Mouse (Mus musculus): ENCODE data around the gene Pnmt. TPM values are rescaled to one million over a fixed set of nuclear protein-coding genes. Genes with fewer than 3 reads are reported as not detected.

Gene Pnmt
- polyA plus RNA-seq, 1 experiment: not detected

DNA sequence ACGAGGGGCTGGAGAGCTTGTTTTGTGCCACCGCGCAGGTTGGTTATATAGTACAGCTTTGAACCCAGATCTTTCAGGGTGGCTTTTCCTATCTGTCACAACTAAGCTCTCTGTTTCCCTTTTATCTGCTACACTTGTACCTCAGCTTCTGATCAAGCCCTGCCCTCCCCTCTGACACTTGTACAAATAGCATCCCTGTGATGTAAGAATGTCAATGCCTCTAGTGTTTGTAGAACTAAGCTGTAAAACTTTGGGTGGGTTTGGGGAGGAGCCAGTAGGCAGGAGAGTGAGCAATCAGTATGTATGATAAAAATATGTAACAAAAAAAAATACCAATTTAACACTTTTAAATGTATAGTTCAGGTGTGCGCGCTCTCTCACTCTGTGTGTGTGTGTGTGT is 21.8 kb upstream of the Pnmt start:
- TF ChIP-seq POLR2A (IDR thresholded peaks at IDR 0.05; ENCODE audit: borderline replicate concordance, control insufficient read depth, low read depth, low read length) (no peak), CTCF (IDR thresholded peaks at IDR 0.05; ENCODE audit: control insufficient read depth, insufficient read depth, low read length) (no peak)
- peaks cover 11% of the 10 kb centered on the region for H3K4me1 ChIP-seq (ENCODE audit: control insufficient read depth, insufficient read depth, low read length)
- WGBS: 97% methylated on average over 5 of the region's 5 CpGs
- H3K27ac ChIP-seq (ENCODE audit: control insufficient read depth, insufficient read depth, low read depth, low read length, poor library complexity): no peak overlapping the region
- H3K4me3 ChIP-seq (replicated peaks; ENCODE audit: control insufficient read depth, low read depth, low read length): no peak overlapping the region

DNA sequence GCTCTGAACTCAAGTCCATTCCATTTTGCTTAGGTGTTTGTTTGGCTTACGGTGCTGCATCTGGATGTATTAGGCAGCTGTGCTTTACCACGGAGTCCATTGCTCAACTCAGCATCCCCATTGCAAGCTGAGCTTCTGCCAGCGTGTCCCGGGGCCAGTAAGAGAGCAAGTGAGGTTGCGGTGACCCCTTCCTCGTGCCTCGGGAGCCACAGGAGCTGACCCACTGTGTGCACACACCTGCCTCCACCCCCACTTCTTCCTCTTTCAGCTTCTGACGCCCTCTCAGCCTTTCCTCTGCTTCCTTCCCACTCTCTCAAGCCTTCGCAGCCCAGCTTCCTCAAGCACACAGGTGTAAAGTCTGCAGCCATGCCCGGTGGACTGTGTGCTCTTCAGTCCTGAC is 20.0 kb upstream of the Pnmt start:
- WGBS: 18% methylated on average over 10 of the region's 10 CpGs
- no peak overlapping the region for H3K4me3 ChIP-seq (replicated peaks; ENCODE audit: control insufficient read depth, low read depth, low read length)
- H3K4me1 ChIP-seq (ENCODE audit: control insufficient read depth, insufficient read depth, low read length): peaks cover 7% of the 10 kb centered on the region
- no peak overlapping the region for H3K27ac ChIP-seq (ENCODE audit: control insufficient read depth, insufficient read depth, low read depth, low read length, poor library complexity)
- TF ChIP-seq CTCF (IDR thresholded peaks at IDR 0.05; ENCODE audit: control insufficient read depth, insufficient read depth, low read length): no peak

DNA sequence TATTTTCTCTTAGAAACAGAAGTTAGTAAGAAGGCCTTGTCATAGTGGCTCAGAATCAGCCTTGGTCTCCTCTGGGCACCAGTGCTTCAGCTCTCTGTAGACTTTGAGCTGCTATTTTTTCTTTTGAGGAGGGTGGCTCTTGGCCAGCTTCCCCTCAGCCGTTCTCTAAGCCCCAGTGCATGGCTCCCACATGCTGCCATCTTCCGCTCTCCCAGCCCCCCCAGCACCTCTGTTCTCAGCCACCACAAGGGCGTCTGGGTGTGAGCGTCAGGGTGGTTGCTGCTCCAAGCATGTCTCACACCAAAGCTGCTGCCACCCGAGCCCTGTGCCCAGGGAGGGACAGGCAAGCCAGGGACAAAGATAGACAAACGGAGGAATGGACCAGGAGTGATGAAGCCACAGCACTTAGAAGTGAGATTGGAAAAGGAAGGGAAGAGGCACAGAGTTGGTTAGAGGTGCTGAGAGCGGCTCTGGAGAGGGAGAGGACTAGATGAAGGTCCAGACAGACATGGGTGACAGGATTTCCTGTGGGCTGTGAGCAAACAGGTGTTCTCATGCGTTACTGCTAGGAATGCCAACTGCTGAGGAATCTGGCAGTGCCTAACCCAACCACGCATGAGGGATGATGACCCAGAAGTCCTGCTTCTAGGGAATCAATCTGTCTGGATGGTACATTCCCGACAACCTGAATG is 18.9 kb upstream of the Pnmt start:
- TF ChIP-seq POLR2A (IDR thresholded peaks at IDR 0.05; ENCODE audit: borderline replicate concordance, control insufficient read depth, low read depth, low read length) (no peak), CTCF (IDR thresholded peaks at IDR 0.05; ENCODE audit: control insufficient read depth, insufficient read depth, low read length) (no peak)

DNA sequence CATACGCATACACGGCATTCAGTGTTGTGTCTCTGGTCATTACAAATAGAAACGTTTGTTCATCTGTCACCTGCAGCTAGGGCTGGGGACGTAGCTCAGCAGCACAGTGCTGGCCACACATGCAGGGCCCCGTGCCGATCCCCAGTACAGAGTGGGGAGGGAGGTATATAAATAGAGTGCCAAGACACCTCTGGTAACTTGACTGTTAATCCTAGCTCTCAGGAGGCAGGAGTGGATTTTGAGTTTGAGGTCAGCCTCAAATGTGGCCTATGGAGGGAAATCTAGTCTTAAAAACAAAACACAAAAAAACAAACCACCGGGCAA is 18.4 kb upstream of the Pnmt start:
- 60% methylated on average over 7 of the region's 7 CpGs for WGBS
- Histone ChIP-seq H3K4me3 (replicated peaks; ENCODE audit: control insufficient read depth, low read depth, low read length) (no peak overlapping the region), H3K27ac (ENCODE audit: control insufficient read depth, insufficient read depth, low read depth, low read length, poor library complexity) (no peak overlapping the region), H3K4me1 (ENCODE audit: control insufficient read depth, insufficient read depth, low read length) (peaks cover 4% of the 10 kb centered on the region; the same call in 1 of the 2 replicates)
- no peak for TF ChIP-seq CTCF (IDR thresholded peaks at IDR 0.05; ENCODE audit: control insufficient read depth, insufficient read depth, low read length)
- no peak for TF ChIP-seq POLR2A (IDR thresholded peaks at IDR 0.05; ENCODE audit: borderline replicate concordance, control insufficient read depth, low read depth, low read length)

More for the DNA sequence above, 18.9 kb upstream of the Pnmt start:
- Histone ChIP-seq H3K4me3 (replicated peaks; ENCODE audit: control insufficient read depth, low read depth, low read length) (no peak overlapping the region), H3K27ac (ENCODE audit: control insufficient read depth, insufficient read depth, low read depth, low read length, poor library complexity) (no peak overlapping the region), H3K4me1 (ENCODE audit: control insufficient read depth, insufficient read depth, low read length) (peaks cover 4% of the 10 kb centered on the region; the same call in 1 of the 2 replicates)
- WGBS: 39% methylated on average over 10 of the region's 10 CpGs

DNA sequence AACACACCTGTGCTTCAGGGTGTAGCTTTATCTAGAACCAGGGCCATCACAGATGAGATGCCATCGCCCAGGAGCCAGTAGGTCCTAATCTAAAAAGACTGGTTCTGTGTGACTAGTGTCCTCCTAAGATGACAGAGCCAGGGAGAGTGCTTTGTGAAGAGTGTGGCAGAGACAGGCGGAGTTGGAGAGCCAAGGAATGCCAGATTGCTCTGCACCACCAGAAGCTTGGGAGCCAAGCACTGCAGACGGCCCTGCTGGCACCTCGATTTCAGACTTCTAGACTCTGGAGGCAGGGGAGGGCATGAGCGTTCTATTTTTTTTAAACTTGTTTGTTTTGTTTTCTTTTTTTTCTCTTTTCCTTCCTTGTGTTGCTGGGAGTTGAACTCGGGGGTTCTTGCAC is 16.9 kb upstream of the Pnmt start:
- no peak overlapping the region for H3K4me3 ChIP-seq (replicated peaks; ENCODE audit: control insufficient read depth, low read depth, low read length)
- no peak overlapping the region for H3K27ac ChIP-seq (ENCODE audit: control insufficient read depth, insufficient read depth, low read depth, low read length, poor library complexity)
- peaks cover 4% of the 10 kb centered on the region; the same call in 1 of the 2 replicates for H3K4me1 ChIP-seq (ENCODE audit: control insufficient read depth, insufficient read depth, low read length)
- 71% methylated on average over 6 of the region's 6 CpGs for WGBS
- TF ChIP-seq POLR2A (IDR thresholded peaks at IDR 0.05; ENCODE audit: borderline replicate concordance, control insufficient read depth, low read depth, low read length) (no peak), CTCF (IDR thresholded peaks at IDR 0.05; ENCODE audit: control insufficient read depth, insufficient read depth, low read length) (no peak)

DNA sequence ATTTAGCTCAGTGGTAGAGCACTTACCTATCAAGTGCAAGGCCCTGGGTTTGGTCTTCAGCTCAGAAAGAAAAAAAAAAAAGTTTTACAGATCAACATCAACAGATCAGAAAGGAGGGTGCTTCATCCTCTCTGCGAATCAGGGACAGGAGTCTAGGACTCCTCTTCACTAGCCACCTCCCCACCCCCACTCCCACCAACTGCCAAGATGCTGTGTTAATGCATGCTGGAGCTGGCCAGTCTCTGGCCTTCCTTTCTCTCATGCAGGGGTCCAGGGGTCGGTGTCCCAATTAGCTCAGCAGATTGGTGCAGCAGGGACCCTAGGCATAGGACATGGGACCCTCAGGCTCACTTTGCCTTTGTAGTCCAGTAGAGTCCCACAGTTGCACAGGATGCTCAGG is 15.7 kb upstream of the Pnmt start:
- WGBS: 80% methylated on average over 2 of the region's 2 CpGs
- H3K4me1 ChIP-seq (ENCODE audit: control insufficient read depth, insufficient read depth, low read length): peaks cover 4% of the 10 kb centered on the region; the same call in 1 of the 2 replicates
- no peak overlapping the region for H3K27ac ChIP-seq (ENCODE audit: control insufficient read depth, insufficient read depth, low read depth, low read length, poor library complexity)
- no peak for TF ChIP-seq CTCF (IDR thresholded peaks at IDR 0.05; ENCODE audit: control insufficient read depth, insufficient read depth, low read length)
- TF ChIP-seq POLR2A (IDR thresholded peaks at IDR 0.05; ENCODE audit: borderline replicate concordance, control insufficient read depth, low read depth, low read length): no peak
- no peak overlapping the region for H3K4me3 ChIP-seq (replicated peaks; ENCODE audit: control insufficient read depth, low read depth, low read length)

DNA sequence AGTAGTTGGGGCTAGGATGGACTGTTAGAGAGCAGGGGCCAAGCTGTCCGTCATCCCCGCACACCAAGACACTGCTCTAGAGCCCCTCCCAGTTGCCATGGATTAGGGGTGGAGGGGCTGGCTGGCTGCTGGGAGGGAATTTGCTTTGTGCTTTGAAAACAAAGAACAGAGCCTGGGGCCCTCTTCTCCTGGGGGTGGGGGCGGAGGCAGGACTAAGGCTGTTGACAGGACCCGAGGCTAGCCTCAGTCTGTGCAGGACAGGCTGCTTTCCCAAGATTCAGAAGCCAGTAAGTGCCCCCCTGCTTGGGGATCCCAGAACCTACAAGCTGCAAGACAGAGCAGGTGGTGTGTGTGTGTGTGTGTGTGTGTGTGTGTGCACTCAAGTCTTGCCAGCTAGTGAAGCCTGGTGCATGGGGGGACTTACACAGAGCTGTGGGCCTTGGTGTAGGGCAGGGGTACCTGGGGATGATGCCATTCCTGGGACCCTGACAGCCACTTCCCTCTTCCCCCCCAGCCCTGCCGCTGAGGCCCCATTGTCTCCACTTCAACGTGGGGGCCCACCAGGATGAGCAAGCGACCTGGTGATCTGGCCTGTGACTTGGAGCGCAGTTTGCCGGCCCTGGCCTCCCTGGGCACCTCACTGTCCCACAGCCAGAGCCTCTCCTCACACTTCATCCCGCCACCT is 14.6 kb upstream of the Pnmt start:
- TF ChIP-seq POLR2A (IDR thresholded peaks at IDR 0.05; ENCODE audit: borderline replicate concordance, control insufficient read depth, low read depth, low read length) (no peak), CTCF (IDR thresholded peaks at IDR 0.05; ENCODE audit: control insufficient read depth, insufficient read depth, low read length) (no peak)
- H3K4me3 ChIP-seq (replicated peaks; ENCODE audit: control insufficient read depth, low read depth, low read length): no peak overlapping the region
- H3K27ac ChIP-seq (ENCODE audit: control insufficient read depth, insufficient read depth, low read depth, low read length, poor library complexity): no peak overlapping the region
- 75% methylated on average over 10 of the region's 10 CpGs for WGBS
- peaks cover 4% of the 10 kb centered on the region; the same call in 1 of the 2 replicates for H3K4me1 ChIP-seq (ENCODE audit: control insufficient read depth, insufficient read depth, low read length)

DNA sequence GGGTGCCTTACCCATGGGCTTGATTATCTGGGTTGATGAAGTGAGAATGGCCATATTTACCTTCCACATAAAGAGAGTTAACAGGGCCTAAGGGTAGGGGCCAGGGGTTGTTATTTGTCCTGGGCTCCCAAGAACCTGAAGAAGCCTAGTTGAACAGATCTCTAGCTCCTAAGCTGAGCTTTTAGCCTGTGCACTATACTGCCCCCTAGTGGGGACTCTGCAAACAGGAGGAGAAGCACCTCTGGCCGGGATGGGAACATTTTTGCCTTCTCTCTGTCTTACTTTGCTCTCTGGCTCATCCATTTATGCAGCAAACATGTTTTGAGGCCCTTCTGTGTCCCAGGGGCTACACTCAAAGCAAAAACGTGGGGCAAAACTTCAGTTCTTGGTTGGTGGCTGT is 13.8 kb upstream of the Pnmt start:
- H3K4me1 ChIP-seq (ENCODE audit: control insufficient read depth, insufficient read depth, low read length): peaks cover 2% of the 10 kb centered on the region; the same call in 1 of the 2 replicates
- WGBS: 16% methylated on average over 2 of the region's 2 CpGs
- peak; percentile 82 for TF ChIP-seq CTCF (IDR thresholded peaks at IDR 0.05; ENCODE audit: control insufficient read depth, insufficient read depth, low read length)
- no peak for TF ChIP-seq POLR2A (IDR thresholded peaks at IDR 0.05; ENCODE audit: borderline replicate concordance, control insufficient read depth, low read depth, low read length)
- H3K27ac ChIP-seq (ENCODE audit: control insufficient read depth, insufficient read depth, low read depth, low read length, poor library complexity): no peak overlapping the region
- no peak overlapping the region for H3K4me3 ChIP-seq (replicated peaks; ENCODE audit: control insufficient read depth, low read depth, low read length)

Data from bone marrow, adult 2 months (tissue).